21 mouse cellular contexts compared by ENCODE assay signal in the genomic region with DNA sequence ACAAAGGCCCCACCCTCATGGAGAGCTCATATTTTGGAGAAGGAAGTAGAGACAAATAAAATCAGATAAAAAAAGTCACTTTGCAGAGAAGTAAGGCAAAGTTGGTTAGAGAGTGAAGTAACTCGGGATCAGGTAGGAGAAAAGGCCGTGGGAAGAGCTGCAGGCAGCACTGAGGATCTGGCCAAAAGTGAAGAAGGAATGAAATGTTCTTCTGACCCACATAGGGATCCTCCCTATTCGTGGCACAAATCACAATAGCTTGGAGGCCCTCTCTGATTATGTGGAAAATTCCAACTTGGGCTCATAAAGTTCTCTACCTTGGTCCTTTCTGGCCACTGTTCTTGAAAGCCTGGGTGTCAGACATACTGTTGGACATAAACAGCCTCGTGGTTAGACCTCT.
DNase-seq lines count a peak whose midpoint lies in the region; ATAC-seq and TF ChIP-seq lines count a peak whose summit lies in the region.
"Had no signal": no experiment of that assay in that cellular context is flagged by ENCODE, and none has a peak within 500 bp of the region (broad histone marks: within the 10 kb centered on the region; RNA-seq: fewer than 3 reads in every experiment).

No protein-coding gene starts in this region.

- no peak for TF ChIP-seq EP300 in liver, postnatal 0 days (IDR thresholded peaks at IDR 0.05; ENCODE audit: low read depth)

- no peak overlapping the region for H3K4me2 ChIP-seq in kidney, embryonic 16.5 days (replicated peaks; ENCODE audit: low read depth, low read length)
- H3K4me2 ChIP-seq in liver, postnatal 0 days (ENCODE audit: low read depth, low read length) = no peak overlapping the region
- no peak overlapping the region for H3K4me2 ChIP-seq in liver, embryonic 11.5 days
- H3K4me2 ChIP-seq: heart, embryonic 13.5 days; hindbrain, embryonic 12.5 days; hindbrain, embryonic 15.5 days had no signal

- no peaks in the 10 kb centered on the region for H3K36me3 ChIP-seq in kidney, adult 2 months (ENCODE audit: control insufficient read depth, insufficient read depth, low read length)
- H3K36me3 ChIP-seq in kidney, embryonic 16.5 days (ENCODE audit: insufficient read depth, low read length) = no peaks in the 10 kb centered on the region
- no peaks in the 10 kb centered on the region for H3K36me3 ChIP-seq in liver, postnatal 0 days (replicated peaks; ENCODE audit: insufficient read depth, low read length)
- no peaks in the 10 kb centered on the region for H3K36me3 ChIP-seq in liver, embryonic 11.5 days (ENCODE audit: control insufficient read depth, insufficient read depth, low read length)
- H3K36me3 ChIP-seq: heart, embryonic 10.5 days; heart, embryonic 13.5 days; hindbrain, embryonic 12.5 days; hindbrain, embryonic 15.5 days had no signal

- peak overlapping the region; percentile 64 for H3K27ac ChIP-seq in kidney, adult 2 months (ENCODE audit: insufficient read depth, low read depth, low read length)
- no peak overlapping the region for H3K27ac ChIP-seq in kidney, embryonic 16.5 days (ENCODE audit: low read length)
- peak overlapping the region; percentile 87; the same call in 1 of the 2 replicates for H3K27ac ChIP-seq in liver, postnatal 0 days (ENCODE audit: low read depth)
- no peak overlapping the region for H3K27ac ChIP-seq in liver, embryonic 11.5 days (ENCODE audit: low read depth, low read length)
- H3K27ac ChIP-seq in brown adipose tissue, adult 24 weeks (replicated peaks; ENCODE audit: low read depth, low read length) = peak overlapping the region; percentile 94
- H3K27ac ChIP-seq: heart, embryonic 10.5 days; heart, embryonic 13.5 days; hindbrain, embryonic 12.5 days; hindbrain, embryonic 15.5 days had no signal

- no peak for ATAC-seq in kidney, embryonic 16.5 days (ENCODE audit: low FRiP score, low TSS enrichment)
- ATAC-seq in liver, postnatal 0 days = no peak
- ATAC-seq in liver, embryonic 11.5 days (replicated peaks; ENCODE audit: low FRiP score) = no peak
- ATAC-seq: CD4-positive, CD25-positive, alpha-beta regulatory T cell, adult 4 months; forebrain, embryonic 14.5 days; forebrain, postnatal 0 days had no signal

- peak; percentile 18 for DNase-seq in kidney, adult 2 months
- DNase-seq in liver, postnatal 0 days = no peak
- no peak for DNase-seq in liver, embryonic 11.5 days (ENCODE audit: low spot score)
- DNase-seq in gonadal fat pad, adult 2 months (ENCODE audit: low read depth) = peak; percentile 85
- no peak for DNase-seq in lung, adult 18-20 months
- DNase-seq: adrenal gland, adult 8-10 months; adrenal gland, postnatal 25 days; cerebellum, adult 18-20 months; cerebellum, adult 9-10 months; cerebellum, postnatal 14 days; forebrain, postnatal 0 days; gastrocnemius, postnatal 10 days; heart, adult 18-20 months had no signal

- H3K4me3 ChIP-seq in kidney, adult 2 months (ENCODE audit: insufficient read depth, low read depth, low read length) = no peak overlapping the region
- H3K4me3 ChIP-seq in kidney, embryonic 16.5 days (ENCODE audit: low read length) = no peak overlapping the region
- H3K4me3 ChIP-seq in liver, postnatal 0 days (ENCODE audit: low read depth, low read length) = no peak overlapping the region
- H3K4me3 ChIP-seq in liver, embryonic 11.5 days (ENCODE audit: low read depth, low read length) = no peak overlapping the region
- no peak overlapping the region for H3K4me3 ChIP-seq in brown adipose tissue, adult 24 weeks (ENCODE audit: insufficient read depth, low read depth, low read length)
- H3K4me3 ChIP-seq: heart, embryonic 10.5 days; heart, embryonic 13.5 days; hindbrain, embryonic 12.5 days; hindbrain, embryonic 15.5 days had no signal

- whole genome bisulfite sequencing in kidney, adult 2 months = 65% methylated on average over 4 of the region's 4 CpGs
- WGBS in kidney, embryonic 16.5 days = 73% methylated on average over 4 of the region's 4 CpGs
- 54% methylated on average over 4 of the region's 4 CpGs for WGBS in liver, postnatal 0 days (ENCODE audit: insufficient replicate concordance)
- 63% methylated on average over 4 of the region's 4 CpGs for WGBS in liver, embryonic 11.5 days

- H3K9ac ChIP-seq in kidney, embryonic 16.5 days (replicated peaks; ENCODE audit: low read length) = no peak overlapping the region
- H3K9ac ChIP-seq in liver, postnatal 0 days (replicated peaks) = no peak overlapping the region
- H3K9ac ChIP-seq in liver, embryonic 11.5 days (ENCODE audit: low read depth, low read length) = no peak overlapping the region
- H3K9ac ChIP-seq: forebrain, postnatal 0 days; heart, embryonic 13.5 days; hindbrain, embryonic 12.5 days; hindbrain, embryonic 15.5 days had no signal

- TF ChIP-seq POLR2A in kidney, adult 2 months (IDR thresholded peaks at IDR 0.05; ENCODE audit: low read depth, low read length) = no peak

- H3K27me3 ChIP-seq in kidney, adult 2 months (replicated peaks; ENCODE audit: control insufficient read depth, insufficient read depth, low read length) = no peaks in the 10 kb centered on the region
- no peaks in the 10 kb centered on the region for H3K27me3 ChIP-seq in kidney, embryonic 16.5 days (ENCODE audit: insufficient read depth, low read length)
- no peaks in the 10 kb centered on the region for H3K27me3 ChIP-seq in liver, postnatal 0 days (ENCODE audit: insufficient read depth, low read length)
- no peaks in the 10 kb centered on the region for H3K27me3 ChIP-seq in liver, embryonic 11.5 days (replicated peaks; ENCODE audit: control insufficient read depth, insufficient read depth, low read length)
- H3K27me3 ChIP-seq: heart, embryonic 13.5 days; hindbrain, embryonic 12.5 days; hindbrain, embryonic 15.5 days had no signal

- H3K9me3 ChIP-seq in kidney, embryonic 16.5 days (ENCODE audit: low read length) = peaks cover 3% of the 10 kb centered on the region; the same call in 1 of the 2 replicates
- H3K9me3 ChIP-seq in liver, postnatal 0 days (ENCODE audit: low read length) = no peaks in the 10 kb centered on the region
- H3K9me3 ChIP-seq in liver, embryonic 11.5 days (ENCODE audit: control insufficient read depth, low read length) = no peaks in the 10 kb centered on the region
- H3K9me3 ChIP-seq: heart, embryonic 10.5 days; hindbrain, embryonic 12.5 days; hindbrain, embryonic 15.5 days had no signal

- peaks cover under 1% of the 10 kb centered on the region for H3K4me1 ChIP-seq in kidney, adult 2 months (ENCODE audit: control insufficient read depth, insufficient read depth, low read length)
- H3K4me1 ChIP-seq in kidney, embryonic 16.5 days (ENCODE audit: insufficient read depth, low read length) = no peaks in the 10 kb centered on the region
- peaks cover 10% of the 10 kb centered on the region for H3K4me1 ChIP-seq in liver, postnatal 0 days (ENCODE audit: insufficient read depth)
- H3K4me1 ChIP-seq in liver, embryonic 11.5 days (replicated peaks; ENCODE audit: control insufficient read depth, insufficient read depth, low read length) = no peaks in the 10 kb centered on the region
- peaks cover 16% of the 10 kb centered on the region; the same call in 1 of the 2 replicates for H3K4me1 ChIP-seq in brown adipose tissue, adult 24 weeks (ENCODE audit: control insufficient read depth, insufficient read depth, insufficient read length, low read length)
- H3K4me1 ChIP-seq: heart, embryonic 10.5 days; heart, embryonic 13.5 days; hindbrain, embryonic 12.5 days; hindbrain, embryonic 15.5 days had no signal

- no peak for TF ChIP-seq CTCF in kidney, adult 2 months (conservative IDR thresholded peaks at IDR 0.05; ENCODE audit: insufficient read depth, insufficient read length, low read depth, low read length)
- TF ChIP-seq CTCF in liver, postnatal 0 days (IDR thresholded peaks at IDR 0.05; ENCODE audit: low read depth) = no peak

Comparison
In these comparisons a context has a peak if more than half of its experiments do, and no peak if none do; other contexts are left out.
1. H3K27ac ChIP-seq: peak in kidney, adult 2 months (single experiment), liver, postnatal 0 days (single experiment) and brown adipose tissue, adult 24 weeks (single experiment); none in kidney, embryonic 16.5 days (single experiment) and liver, embryonic 11.5 days (single experiment).
2. DNase-seq: peak in kidney, adult 2 months (single experiment) and gonadal fat pad, adult 2 months (single experiment); none in liver, postnatal 0 days (single experiment), liver, embryonic 11.5 days (single experiment) and lung, adult 18-20 months (0 of 2).